Mouse (Mus musculus) thymus, postnatal 25 days (tissue): Measurements from ENCODE around the gene Cltb.
"Not testable (repeated sequence)": the region's sequence is repeated elsewhere in the genome, so short reads cannot be mapped to it uniquely, and the experiment has no call there.

Experiments
- DNase-seq: peaks from one replicate; pipeline ENCODE4 v3.0.0; 2022

The Cltb gene

GRCm38 (mm10) chr13:54610972-54611754 is at the start of gene Cltb:
Gene Cltb (minus strand): TSS chr13:54611344.
- peak; percentile 90 for DNase-seq

GRCm38 (mm10) chr13:54660877-54661276 is 49.7 kb upstream of the Cltb start:
- DNase-seq = no peak

- no peak for DNase-seq
Observed at GRCm38 (mm10) chr13:54650461-54650860, 39.3 kb upstream of the Cltb start.

GRCm38 (mm10) chr13:54635011-54635410 is 23.9 kb upstream of the Cltb start:
- no peak for DNase-seq

GRCm38 (mm10) chr13:54632731-54633277 is 21.7 kb upstream of the Cltb start:
- no peak for DNase-seq

- DNase-seq = no peak
Observed at GRCm38 (mm10) chr13:54629128-54629527, 18.0 kb upstream of the Cltb start.

GRCm38 (mm10) chr13:54621960-54622521 is 10.9 kb upstream of the Cltb start:
- DNase-seq = no peak

GRCm38 (mm10) chr13:54621155-54621932 is 10.2 kb upstream of the Cltb start, which contains the start of gene Faf2:
Gene Faf2 (plus strand): TSS chr13:54621784.
- DNase-seq = peak; percentile 98

- DNase-seq = no peak
Observed at GRCm38 (mm10) chr13:54616998-54617397, 5.9 kb upstream of the Cltb start.

- no peak for DNase-seq
Observed at GRCm38 (mm10) chr13:54616307-54616706, 5.2 kb upstream of the Cltb start.

GRCm38 (mm10) chr13:54613141-54613540 is 2.0 kb upstream of the Cltb start:
- not testable (repeated sequence) for DNase-seq

GRCm38 (mm10) chr13:54610613-54610971 is 552 bp downstream of the Cltb start:
- no peak for DNase-seq

- DNase-seq = no peak
Observed at GRCm38 (mm10) chr13:54609301-54609700, 1.8 kb downstream of the Cltb start.

GRCm38 (mm10) chr13:54608666-54609065 is 2.5 kb downstream of the Cltb start:
- no peak for DNase-seq

GRCm38 (mm10) chr13:54608002-54608401 is 3.1 kb downstream of the Cltb start:
- DNase-seq = no peak

- DNase-seq = no peak
Observed at GRCm38 (mm10) chr13:54607204-54607603, 3.9 kb downstream of the Cltb start.

GRCm38 (mm10) chr13:54605426-54605825 is 5.7 kb downstream of the Cltb start:
- no peak for DNase-seq

- DNase-seq = no peak
Observed at GRCm38 (mm10) chr13:54604221-54604620, 6.9 kb downstream of the Cltb start.

GRCm38 (mm10) chr13:54603501-54603900 is 7.6 kb downstream of the Cltb start:
- no peak for DNase-seq

- no peak for DNase-seq
Observed at GRCm38 (mm10) chr13:54602639-54603111, 8.5 kb downstream of the Cltb start.

- DNase-seq = no peak
Observed at GRCm38 (mm10) chr13:54598622-54599143, 12.5 kb downstream of the Cltb start.

GRCm38 (mm10) chr13:54596870-54597269 is 14.3 kb downstream of the Cltb start:
- DNase-seq = no peak

- DNase-seq = no peak
Observed at GRCm38 (mm10) chr13:54596107-54596690, 14.9 kb downstream of the Cltb start.
